Mouse (Mus musculus): Measurements from ENCODE around the gene Svbp. TPM values are rescaled to one million over a fixed set of nuclear protein-coding genes. Genes with fewer than 3 reads are reported as not detected.

Gene Svbp
- polyA plus RNA-seq, 1 experiment from 2014 or later, result 91.9 TPM

GRCm38 (mm10) chr4:119189864-119190263, 5.2 kb upstream of the Svbp start, which contains the start of gene Ermap:
Ermap (minus strand) TSS chr4:119190011.
- Histone ChIP-seq H3K9ac (peak within 1 kb of the TSS; percentile 88), H3K9me3 (replicated peaks) (no peaks in the 10 kb centered on the region), H3K36me3 (replicated peaks) (peaks cover 40% of the 10 kb centered on the region), H3K27me3 (no peaks in the 10 kb centered on the region), H3K4me1 (replicated peaks) (peaks cover 69% of the 10 kb centered on the region), H3K27ac (replicated peaks) (peak within 1 kb of the TSS; percentile 98), H3K4me2 (peak within 1 kb of the TSS; percentile 81), H3K4me3 (replicated peaks) (peak within 1 kb of the TSS; percentile 76)
- 31% methylated on average over 6 of the region's 6 CpGs for WGBS (ENCODE audit: insufficient replicate concordance)
- peak; percentile 92 for ATAC-seq (ENCODE audit: insufficient read depth)

DNA sequence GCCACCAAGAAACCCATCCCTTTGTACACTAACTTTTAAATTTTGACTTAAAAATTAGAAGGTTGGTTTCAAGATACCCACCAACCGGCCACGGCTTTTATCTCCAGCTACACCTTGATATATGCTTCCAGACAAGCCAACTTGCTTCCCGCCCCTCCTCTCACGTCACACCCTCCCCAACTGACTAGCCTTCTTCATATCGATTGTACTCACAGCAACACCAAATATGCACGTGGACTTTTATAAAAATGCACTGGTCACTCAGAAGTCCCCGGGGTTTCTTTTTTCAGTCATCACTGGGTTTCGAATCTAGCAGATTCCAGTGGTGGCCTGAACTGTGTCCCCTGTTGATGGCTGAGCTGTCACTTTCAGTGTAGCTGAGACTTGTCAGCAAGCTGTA, 4.5 kb upstream of the Svbp start:
- peaks cover 33% of the 10 kb centered on the region for H3K36me3 ChIP-seq (replicated peaks)
- 23% methylated on average over 8 of the region's 8 CpGs for WGBS (ENCODE audit: insufficient replicate concordance)
- H3K4me1 ChIP-seq (replicated peaks), result peaks cover 65% of the 10 kb centered on the region
- H3K4me3 ChIP-seq (replicated peaks), result peak overlapping the region; percentile 76
- peak overlapping the region; percentile 72 for H3K4me2 ChIP-seq
- no peaks in the 10 kb centered on the region for H3K27me3 ChIP-seq
- H3K27ac ChIP-seq (replicated peaks), result peak overlapping the region; percentile 98
- no peaks in the 10 kb centered on the region for H3K9me3 ChIP-seq (replicated peaks)
- peak; percentile 65 for ATAC-seq (ENCODE audit: insufficient read depth)
- peak overlapping the region; percentile 88 for H3K9ac ChIP-seq

DNA sequence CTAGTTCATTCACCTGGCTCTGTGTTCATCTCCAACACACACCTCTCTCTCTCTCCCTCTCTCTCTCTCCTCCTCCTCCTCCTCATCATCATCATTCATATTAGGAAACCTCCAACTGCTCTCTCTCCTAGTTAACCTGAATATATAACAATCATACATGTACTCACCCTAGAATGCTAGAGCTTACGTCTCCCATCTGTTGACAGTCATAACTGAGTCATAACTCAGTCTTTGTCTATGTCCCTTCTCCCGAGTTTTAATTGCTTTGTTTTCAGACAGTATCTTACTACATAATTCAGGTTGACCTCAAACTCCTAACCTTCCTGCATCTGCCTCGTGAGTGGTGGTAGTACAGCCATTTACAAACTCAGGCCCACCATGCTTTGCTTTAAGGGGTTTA, 3.8 kb upstream of the Svbp start:
- 42% methylated on average over 3 of the region's 3 CpGs for WGBS (ENCODE audit: insufficient replicate concordance)
- H3K27ac ChIP-seq (replicated peaks), result peak overlapping the region; percentile 98
- no peaks in the 10 kb centered on the region for H3K9me3 ChIP-seq (replicated peaks)
- H3K27me3 ChIP-seq, result no peaks in the 10 kb centered on the region
- no peak for ATAC-seq (ENCODE audit: insufficient read depth)
- H3K4me2 ChIP-seq, result peak overlapping the region; percentile 72
- peak overlapping the region; percentile 76 for H3K4me3 ChIP-seq (replicated peaks)
- peaks cover 26% of the 10 kb centered on the region for H3K36me3 ChIP-seq (replicated peaks)
- peaks cover 65% of the 10 kb centered on the region for H3K4me1 ChIP-seq (replicated peaks)
- peak overlapping the region; percentile 88 for H3K9ac ChIP-seq

- peaks cover 18% of the 10 kb centered on the region for H3K36me3 ChIP-seq (replicated peaks)
- no peak overlapping the region for H3K4me2 ChIP-seq
- peaks cover 66% of the 10 kb centered on the region for H3K4me1 ChIP-seq (replicated peaks)
- H3K27me3 ChIP-seq, result no peaks in the 10 kb centered on the region
- no peaks in the 10 kb centered on the region for H3K9me3 ChIP-seq (replicated peaks)
- no peak overlapping the region for H3K4me3 ChIP-seq (replicated peaks)
- H3K27ac ChIP-seq (replicated peaks), result peak overlapping the region; percentile 98
- ATAC-seq (ENCODE audit: insufficient read depth), result no peak
- WGBS (ENCODE audit: insufficient replicate concordance), result 79% methylated on average over 4 of the region's 4 CpGs
- H3K9ac ChIP-seq, result no peak overlapping the region
These were observed 2.3 kb upstream of the Svbp start for GRCm38 (mm10) chr4:119192757-119193156.

GRCm38 (mm10) chr4:119195582-119196320, 645 bp downstream of the Svbp start:
- peaks cover 17% of the 10 kb centered on the region for H3K36me3 ChIP-seq (replicated peaks)
- H3K9ac ChIP-seq, result peak overlapping the region; percentile 97
- 17% methylated on average over 18 of the region's 18 CpGs for WGBS (ENCODE audit: insufficient replicate concordance)
- H3K27me3 ChIP-seq, result no peaks in the 10 kb centered on the region
- H3K4me3 ChIP-seq (replicated peaks), result peak overlapping the region; percentile 97
- peak overlapping the region; percentile 87 for H3K27ac ChIP-seq (replicated peaks)
- peak; percentile 53 for ATAC-seq (ENCODE audit: insufficient read depth)
- peak overlapping the region; percentile 81 for H3K4me2 ChIP-seq
- H3K9me3 ChIP-seq (replicated peaks), result no peaks in the 10 kb centered on the region
- peaks cover 77% of the 10 kb centered on the region for H3K4me1 ChIP-seq (replicated peaks)

GRCm38 (mm10) chr4:119198105-119198504, 3.0 kb downstream of the Svbp start:
- Histone ChIP-seq H3K4me2 (peak overlapping the region; percentile 41), H3K4me3 (replicated peaks) (no peak overlapping the region; the same call in 1 of the 2 replicates), H3K27ac (replicated peaks) (peak overlapping the region; percentile 65), H3K9me3 (replicated peaks) (no peaks in the 10 kb centered on the region), H3K4me1 (replicated peaks) (peaks cover 55% of the 10 kb centered on the region), H3K9ac (0 out of 2 replicates have a peak overlapping the region, but pooled peaks have one; percentile 1), H3K36me3 (replicated peaks) (peaks cover 30% of the 10 kb centered on the region), H3K27me3 (no peaks in the 10 kb centered on the region)
- 71% methylated on average over 6 of the region's 6 CpGs for WGBS (ENCODE audit: insufficient replicate concordance)
- ATAC-seq (ENCODE audit: insufficient read depth), result no peak

- peak; percentile 59 for ATAC-seq (ENCODE audit: insufficient read depth)
- Histone ChIP-seq H3K9ac (no peak overlapping the region), H3K9me3 (replicated peaks) (no peaks in the 10 kb centered on the region), H3K27me3 (peaks cover 10% of the 10 kb centered on the region), H3K4me2 (no peak overlapping the region), H3K4me3 (replicated peaks) (no peak overlapping the region), H3K4me1 (replicated peaks) (peaks cover 6% of the 10 kb centered on the region), H3K27ac (replicated peaks) (no peak overlapping the region; the same call in 1 of the 2 replicates), H3K36me3 (replicated peaks) (peaks cover 16% of the 10 kb centered on the region)
- 15% methylated on average over 8 of the region's 8 CpGs for WGBS (ENCODE audit: insufficient replicate concordance)
These were observed 9.6 kb downstream of the Svbp start for GRCm38 (mm10) chr4:119204672-119205071.

GRCm38 (mm10) chr4:119216667-119217066, 21.6 kb downstream of the Svbp start:
- no peak overlapping the region for H3K4me3 ChIP-seq (replicated peaks)

DNA sequence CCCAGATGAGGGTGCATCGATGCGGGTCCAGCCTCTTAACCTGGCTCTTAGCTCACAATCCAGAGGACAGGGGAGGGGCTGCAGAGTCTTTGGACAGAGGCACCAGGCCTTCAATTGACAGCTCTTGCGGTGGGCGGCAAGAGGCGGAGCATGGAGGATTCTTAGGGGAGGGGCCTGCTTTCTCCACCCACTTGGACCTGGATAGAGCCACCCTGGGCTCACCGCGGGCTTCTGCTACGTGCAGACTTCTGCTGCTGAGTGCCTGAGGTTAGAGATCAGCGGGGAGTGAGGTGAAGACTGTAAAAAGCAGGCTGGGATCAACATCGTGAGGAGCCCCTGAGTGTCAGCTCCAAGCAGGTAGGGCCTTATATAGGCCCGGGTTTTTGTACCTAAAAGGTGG, 23.1 kb downstream of the Svbp start, which contains the start of gene Tmem269:
TSS of gene Tmem269 (minus strand) at position 49 of the 400 bp plus-strand sequence.
- 12% methylated on average over 11 of the region's 11 CpGs for WGBS (ENCODE audit: insufficient replicate concordance)
- Histone ChIP-seq H3K4me2 (no peak within 1 kb of the TSS), H3K27ac (replicated peaks) (no peak within 1 kb of the TSS), H3K4me1 (replicated peaks) (0 out of 2 replicates have a peak, but pooled peaks cover 3% of the 10 kb centered on the region), H3K36me3 (replicated peaks) (no peaks in the 10 kb centered on the region), H3K27me3 (peaks cover 28% of the 10 kb centered on the region), H3K4me3 (replicated peaks) (no peak within 1 kb of the TSS), H3K9ac (no peak within 1 kb of the TSS), H3K9me3 (replicated peaks) (no peaks in the 10 kb centered on the region)
- ATAC-seq (ENCODE audit: insufficient read depth), result peak; percentile 57; the same call in 1 of the 2 replicates

More at GRCm38 (mm10) chr4:119216667-119217066, 21.6 kb downstream of the Svbp start:
- 0 out of 2 replicates have a peak, but pooled peaks cover 3% of the 10 kb centered on the region for H3K4me1 ChIP-seq (replicated peaks)
- H3K9me3 ChIP-seq (replicated peaks), result no peaks in the 10 kb centered on the region
- WGBS (ENCODE audit: insufficient replicate concordance), result 63% methylated on average over 8 of the region's 8 CpGs
- peaks cover 28% of the 10 kb centered on the region for H3K27me3 ChIP-seq
- H3K27ac ChIP-seq (replicated peaks), result no peak overlapping the region
- no peak overlapping the region for H3K9ac ChIP-seq
- no peak overlapping the region for H3K4me2 ChIP-seq
- no peaks in the 10 kb centered on the region for H3K36me3 ChIP-seq (replicated peaks)
- ATAC-seq (ENCODE audit: insufficient read depth), result no peak

DNA sequence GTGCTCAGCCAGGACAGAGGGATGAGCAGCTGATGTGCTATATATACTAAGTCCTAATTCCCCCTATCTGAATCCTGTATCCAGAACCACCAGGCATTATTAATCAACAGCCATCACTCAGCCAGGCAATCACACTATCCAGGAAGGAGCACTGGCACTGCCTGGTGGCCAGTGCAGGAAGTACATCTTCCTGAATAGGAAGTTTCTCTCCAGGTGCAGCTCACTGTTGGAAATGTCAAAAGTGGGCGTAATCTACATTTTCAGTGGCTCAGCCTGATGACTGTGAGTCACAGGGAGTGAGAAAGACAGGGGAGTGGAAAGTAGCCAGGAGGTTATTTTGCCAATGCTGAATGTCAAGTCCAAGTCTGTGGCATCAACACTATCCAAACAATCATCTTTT, 28.6 kb downstream of the Svbp start:
- Histone ChIP-seq H3K4me2 (no peak overlapping the region), H3K27ac (replicated peaks) (no peak overlapping the region), H3K4me1 (replicated peaks) (peaks cover 11% of the 10 kb centered on the region; the same call in 1 of the 2 replicates), H3K9me3 (replicated peaks) (no peaks in the 10 kb centered on the region), H3K36me3 (replicated peaks) (peaks cover 40% of the 10 kb centered on the region), H3K4me3 (replicated peaks) (no peak overlapping the region), H3K27me3 (no peaks in the 10 kb centered on the region), H3K9ac (no peak overlapping the region)
- ATAC-seq (ENCODE audit: insufficient read depth), result no peak
- WGBS (ENCODE audit: insufficient replicate concordance), result 57% methylated on average over 1 of the region's 1 CpGs

DNA sequence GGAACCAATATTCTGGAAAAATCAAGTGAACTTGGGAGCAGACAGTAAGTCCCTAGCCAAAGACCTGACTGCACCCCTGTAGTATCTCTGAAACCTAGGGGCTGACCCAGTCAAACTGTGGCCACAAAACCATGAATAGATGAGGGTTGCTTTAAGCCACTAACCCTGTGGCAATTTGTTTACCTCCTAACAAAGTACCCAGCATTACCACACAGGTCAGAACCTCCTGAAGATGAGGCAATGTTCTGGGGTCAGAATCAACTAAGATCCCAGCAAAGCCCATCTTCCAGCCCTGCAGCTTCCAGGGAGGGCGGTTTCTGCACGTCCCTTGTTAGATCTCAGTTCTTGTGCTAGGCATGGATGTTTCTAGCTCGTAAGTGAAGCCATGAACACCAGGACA, 29.4 kb downstream of the Svbp start:
- Histone ChIP-seq H3K9me3 (replicated peaks) (no peaks in the 10 kb centered on the region), H3K4me1 (replicated peaks) (peaks cover 11% of the 10 kb centered on the region; the same call in 1 of the 2 replicates), H3K27me3 (no peaks in the 10 kb centered on the region), H3K4me3 (replicated peaks) (no peak overlapping the region), H3K36me3 (replicated peaks) (peaks cover 40% of the 10 kb centered on the region), H3K9ac (no peak overlapping the region), H3K27ac (replicated peaks) (no peak overlapping the region), H3K4me2 (no peak overlapping the region)
- 82% methylated on average over 3 of the region's 3 CpGs for WGBS (ENCODE audit: insufficient replicate concordance)
- ATAC-seq (ENCODE audit: insufficient read depth), result no peak

All from liver, embryonic 15.5 days (tissue).